Mouse (Mus musculus) neural tube, embryonic 12.5 days (tissue): ENCODE results near the gene Mrpl54. TPM values are rescaled to one million over a fixed set of nuclear protein-coding genes. Genes with fewer than 3 reads are reported as not detected.
A peak's percentile ranks its signal among the peaks of the same experiment; 100 is the strongest.

Experiments used
- ATAC-seq: fragments of 200-750 bp; cut with Nextera tagmentation; 2 replicates; pipeline ENCODE4 v1.8.0; 2017; ENCODE audit warnings: low read depth, mild to moderate bottlenecking, moderate TSS enrichment, moderate library complexity; ENCODE audit not compliant: low FRiP score
- H3K27ac ChIP-seq: fragments of 300-500 bp; sonication (generic); 2 replicates; pipeline ENCODE4 v1.5.1; 2016
- H3K27me3 ChIP-seq: fragments of 300-500 bp; sonication (generic); replicated peaks from 2 replicates; pipeline ENCODE4 v1.6.1; 2016; ENCODE audit warnings: mild to moderate bottlenecking
- H3K36me3 ChIP-seq: fragments of 300-500 bp; sonication (generic); 2 replicates; pipeline ENCODE4 v1.6.1; 2016; ENCODE audit warnings: mild to moderate bottlenecking
- H3K4me1 ChIP-seq: fragments of 300-500 bp; sonication (generic); 2 replicates; pipeline ENCODE4 v1.6.1; 2016
- H3K4me2 ChIP-seq: fragments of 300-500 bp; sonication (generic); replicated peaks from 2 replicates; pipeline ENCODE4 v1.6.1; 2016; ENCODE audit warnings: mild to moderate bottlenecking
- H3K4me3 ChIP-seq: fragments of 300-500 bp; sonication (generic); 2 replicates; pipeline ENCODE4 v1.5.1; 2016
- H3K9ac ChIP-seq: fragments of 300-500 bp; sonication (generic); 2 replicates; pipeline ENCODE4 v1.6.1; 2016; ENCODE audit warnings: mild to moderate bottlenecking
- H3K9me3 ChIP-seq: fragments of 300-500 bp; sonication (generic); 2 replicates; pipeline ENCODE4 v1.6.1; 2016; ENCODE audit warnings: mild to moderate bottlenecking
- WGBS: fragments of 180-500 bp; shearing (Covaris S2); methylation state at CpG from one replicate; pipeline ENCODE4 v1.1.7; 2016; 5-methylcytosine and 5-hydroxymethylcytosine counted together
- polyA plus RNA-seq: library from polyadenylated mRNA; unstranded; fragments of >200 nt; fragmentation: Nextera tagmentation; extraction: Ambion mirVana; gene quantifications from 2 replicates; pipeline ENCODE4 v1.2.1, GENCODE M21; 2016

Gene Mrpl54
- polyA plus RNA-seq, 1 experiment from 2014 or later, result 157 TPM

DNA sequence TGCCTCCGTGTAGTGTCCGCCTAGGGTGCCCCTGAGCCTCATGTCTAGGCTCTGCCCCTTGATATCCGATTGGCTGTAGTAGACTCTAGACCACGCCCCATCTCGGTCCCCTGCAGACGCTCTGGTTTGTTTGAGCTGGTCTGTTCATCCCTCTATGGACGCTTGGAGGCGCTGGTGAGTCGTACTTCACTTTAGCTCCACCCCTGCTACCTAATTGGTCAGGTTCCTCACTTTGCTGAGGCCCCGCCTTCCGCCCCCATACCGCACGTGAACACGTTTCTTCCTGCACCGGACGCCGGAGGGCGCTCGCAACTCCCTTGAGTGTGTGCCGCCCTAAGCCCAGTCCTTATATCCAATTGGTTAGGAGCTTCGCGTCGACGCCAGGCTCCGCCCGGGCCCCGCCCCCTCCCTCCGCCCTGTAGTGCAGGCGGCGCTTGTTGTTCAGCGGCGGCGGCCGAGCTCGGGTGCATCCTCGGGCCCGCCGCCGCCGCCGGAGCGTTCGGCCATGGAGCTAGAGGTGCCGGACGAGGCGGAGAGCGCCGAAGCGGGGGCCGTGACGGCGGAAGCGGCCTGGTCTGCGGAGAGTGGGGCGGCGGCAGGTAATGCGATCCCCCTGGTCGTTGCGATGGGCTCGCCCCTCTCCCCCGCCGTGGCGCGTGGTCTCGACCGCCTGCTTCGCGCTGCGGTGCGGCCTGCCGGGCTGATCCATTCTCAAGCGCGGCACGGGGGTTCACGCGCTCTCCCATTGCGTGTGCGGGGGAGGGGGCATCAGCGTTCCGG, 26.0 kb upstream of the Mrpl54 start, which contains the start of gene Pip5k1c:
Pip5k1c (plus strand) TSS at position 410 of the 780 bp plus-strand sequence.
- peaks cover 18% of the 10 kb centered on the region for H3K27me3 ChIP-seq
- WGBS, result under 1% methylated on average over 80 of the region's 80 CpGs
- peak within 1 kb of the TSS; percentile 86 for H3K4me2 ChIP-seq
- peaks cover 4% of the 10 kb centered on the region; the same call in 1 of the 2 replicates for H3K36me3 ChIP-seq
- H3K4me1 ChIP-seq, result peaks cover 26% of the 10 kb centered on the region
- H3K9me3 ChIP-seq, result no peaks in the 10 kb centered on the region
- H3K4me3 ChIP-seq, result peak within 1 kb of the TSS; percentile 80
- ATAC-seq, result peak; percentile 94
- peak within 1 kb of the TSS; percentile 72 for H3K27ac ChIP-seq
- peak within 1 kb of the TSS; percentile 87 for H3K9ac ChIP-seq

DNA sequence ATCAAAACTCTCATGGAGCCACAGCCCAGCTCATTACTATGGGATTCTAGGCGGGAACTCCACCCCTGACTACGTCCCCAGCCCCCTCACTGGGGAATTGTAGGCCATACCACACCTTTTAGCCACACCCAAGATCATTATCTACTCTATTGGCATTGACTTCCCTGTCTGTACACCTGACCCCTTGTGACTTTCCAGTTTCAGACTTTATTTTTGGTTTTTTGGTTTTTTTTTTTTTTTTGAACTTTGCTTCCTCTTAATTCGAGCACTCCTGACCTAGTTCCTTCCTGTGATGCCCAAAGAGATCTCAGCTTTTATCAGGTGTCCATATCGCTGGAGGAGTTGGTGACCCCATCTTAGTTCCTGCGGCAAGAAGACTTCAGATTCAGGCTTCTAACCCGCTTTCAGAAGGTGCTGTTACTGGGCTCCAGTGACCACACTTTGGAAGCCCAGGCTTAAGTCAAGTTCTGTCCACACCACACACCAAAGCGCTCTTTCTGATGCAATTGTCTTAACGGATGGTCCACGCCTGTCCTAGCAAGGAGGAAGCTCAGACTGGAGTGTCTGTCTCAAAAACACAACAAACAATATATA, 24.9 kb upstream of the Mrpl54 start, which contains the start of gene Tjp3:
Tjp3 (minus strand) TSS at position 71 of the 594 bp plus-strand sequence.
- H3K9me3 ChIP-seq, result no peaks in the 10 kb centered on the region
- H3K4me3 ChIP-seq, result no peak within 1 kb of the TSS
- ATAC-seq, result no peak
- no peak within 1 kb of the TSS for H3K27ac ChIP-seq
- H3K27me3 ChIP-seq, result peaks cover 18% of the 10 kb centered on the region
- peaks cover 26% of the 10 kb centered on the region for H3K4me1 ChIP-seq
- 76% methylated on average over 9 of the region's 9 CpGs for WGBS
- H3K36me3 ChIP-seq, result peaks cover 3% of the 10 kb centered on the region; the same call in 1 of the 2 replicates
- peak within 1 kb of the TSS; percentile 5; the same call in 1 of the 2 replicates for H3K4me2 ChIP-seq
- H3K9ac ChIP-seq, result no peak within 1 kb of the TSS

DNA sequence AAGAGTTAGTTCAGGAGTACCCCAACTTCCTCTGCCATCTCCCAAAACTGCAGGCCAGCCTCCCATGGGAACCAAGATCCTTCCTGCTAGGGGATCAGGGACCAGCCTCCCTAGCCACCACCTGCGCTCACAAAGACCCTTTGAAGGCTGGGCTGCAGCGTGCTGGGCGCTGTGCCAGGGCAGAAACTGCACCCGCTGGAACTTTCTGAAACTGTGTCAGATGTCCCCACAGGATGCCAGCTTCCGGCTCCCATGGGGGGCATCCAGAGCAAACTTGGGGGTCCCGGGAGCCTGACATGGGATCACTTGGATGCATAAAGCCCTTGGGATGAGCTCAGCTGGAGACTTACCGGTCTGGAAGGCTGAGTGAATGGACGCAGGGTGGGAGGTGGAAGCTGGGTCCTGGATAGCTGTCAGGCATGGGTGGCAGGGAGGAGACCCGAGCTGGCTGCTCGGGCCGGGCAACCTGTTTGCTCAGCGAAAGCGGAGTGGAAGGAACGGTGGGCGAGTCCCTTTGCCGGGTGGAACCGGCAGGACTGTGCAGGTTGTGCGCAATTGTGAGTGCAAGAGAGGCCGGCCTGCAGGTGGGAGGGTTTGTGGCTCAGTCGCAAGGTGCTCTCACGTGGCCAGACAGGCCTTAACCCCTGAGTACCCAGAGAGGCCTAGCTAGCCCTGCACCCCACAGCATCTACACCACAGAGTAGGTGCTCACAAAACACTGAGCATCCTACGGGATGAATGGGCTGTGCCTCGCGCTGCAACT, 24.1 kb upstream of the Mrpl54 start:
- Histone ChIP-seq H3K36me3 (no peaks in the 10 kb centered on the region), H3K9ac (no peak overlapping the region), H3K27ac (no peak overlapping the region), H3K9me3 (no peaks in the 10 kb centered on the region), H3K4me1 (peaks cover 26% of the 10 kb centered on the region), H3K4me2 (peak overlapping the region; percentile 5; the same call in 1 of the 2 replicates), H3K27me3 (peaks cover 18% of the 10 kb centered on the region), H3K4me3 (no peak overlapping the region)
- 19% methylated on average over 24 of the region's 24 CpGs for WGBS
- ATAC-seq, result no peak

DNA sequence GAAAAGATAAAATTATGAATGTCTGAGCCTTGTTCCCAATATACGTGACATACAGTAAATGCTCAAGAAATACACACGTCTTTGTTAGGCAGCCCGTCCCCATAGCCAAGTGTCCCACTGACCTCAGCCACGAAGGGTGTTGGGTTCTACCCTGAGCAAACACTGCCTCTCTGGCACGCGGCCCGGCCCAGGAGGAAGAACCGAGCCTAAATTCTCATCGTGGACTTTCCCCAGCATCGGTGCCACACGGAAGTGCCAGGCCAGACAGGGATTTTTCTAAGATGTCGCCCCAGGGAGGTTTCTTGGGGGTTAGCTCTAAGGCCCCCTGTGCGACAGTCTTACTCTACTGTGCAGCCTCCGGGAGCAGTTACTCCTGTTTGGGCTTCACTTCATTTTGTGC, 23.1 kb upstream of the Mrpl54 start:
- H3K27ac ChIP-seq, result no peak overlapping the region
- no peaks in the 10 kb centered on the region for H3K9me3 ChIP-seq
- H3K4me1 ChIP-seq, result peaks cover 24% of the 10 kb centered on the region
- 64% methylated on average over 14 of the region's 14 CpGs for WGBS
- no peak for ATAC-seq
- H3K27me3 ChIP-seq, result peaks cover 26% of the 10 kb centered on the region
- no peak overlapping the region for H3K4me2 ChIP-seq
- no peak overlapping the region for H3K9ac ChIP-seq
- no peak overlapping the region for H3K4me3 ChIP-seq
- H3K36me3 ChIP-seq, result no peaks in the 10 kb centered on the region

DNA sequence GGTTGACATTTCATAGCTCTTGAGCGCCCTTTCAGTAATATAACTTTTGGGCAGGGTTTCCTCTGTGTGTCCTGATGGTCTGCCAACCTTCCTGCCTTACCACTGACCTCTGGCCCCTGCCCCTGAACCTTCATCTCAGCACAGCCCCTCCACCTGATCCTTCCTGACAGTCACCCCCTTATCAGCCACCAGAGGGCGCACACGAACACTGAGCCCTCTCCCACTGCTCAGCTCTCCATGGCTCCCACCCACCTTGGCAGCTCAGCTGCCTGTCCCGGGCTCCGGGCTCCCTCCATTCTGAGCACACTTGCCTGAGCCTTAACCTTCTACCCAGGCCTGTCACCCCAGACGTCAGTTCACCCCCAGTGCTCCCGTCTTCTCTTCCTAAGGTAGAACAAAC, 22.5 kb upstream of the Mrpl54 start:
- Histone ChIP-seq H3K27me3 (peaks cover 31% of the 10 kb centered on the region), H3K4me2 (no peak overlapping the region), H3K9me3 (no peaks in the 10 kb centered on the region), H3K4me3 (no peak overlapping the region), H3K4me1 (peaks cover 19% of the 10 kb centered on the region), H3K27ac (no peak overlapping the region), H3K9ac (no peak overlapping the region), H3K36me3 (no peaks in the 10 kb centered on the region)
- 4% methylated on average over 7 of the region's 7 CpGs for WGBS
- ATAC-seq, result no peak

DNA sequence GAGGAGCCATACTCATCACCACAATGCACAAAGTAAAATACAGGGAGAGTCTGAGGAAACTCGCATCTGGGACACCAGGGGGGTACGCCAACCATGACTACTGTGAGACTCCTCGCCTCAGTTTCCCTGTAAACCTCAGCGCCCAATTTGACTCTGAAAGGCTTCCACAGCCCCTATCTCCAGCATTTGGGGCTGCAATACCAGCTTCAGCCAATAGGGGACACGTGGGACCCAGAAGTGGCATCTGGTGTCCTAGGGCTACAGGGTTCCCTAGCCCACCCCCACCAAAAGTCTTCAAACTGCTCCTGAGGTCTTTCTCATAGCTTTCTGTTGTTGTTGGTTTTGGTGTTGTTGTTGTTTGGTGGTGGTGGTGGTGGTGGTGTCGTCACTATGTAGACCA, 21.9 kb upstream of the Mrpl54 start:
- Histone ChIP-seq H3K4me1 (peaks cover 12% of the 10 kb centered on the region), H3K9ac (no peak overlapping the region), H3K36me3 (no peaks in the 10 kb centered on the region), H3K27me3 (peaks cover 38% of the 10 kb centered on the region), H3K4me2 (no peak overlapping the region), H3K9me3 (no peaks in the 10 kb centered on the region), H3K4me3 (no peak overlapping the region), H3K27ac (no peak overlapping the region)
- ATAC-seq, result no peak
- WGBS, result 46% methylated on average over 6 of the region's 6 CpGs

DNA sequence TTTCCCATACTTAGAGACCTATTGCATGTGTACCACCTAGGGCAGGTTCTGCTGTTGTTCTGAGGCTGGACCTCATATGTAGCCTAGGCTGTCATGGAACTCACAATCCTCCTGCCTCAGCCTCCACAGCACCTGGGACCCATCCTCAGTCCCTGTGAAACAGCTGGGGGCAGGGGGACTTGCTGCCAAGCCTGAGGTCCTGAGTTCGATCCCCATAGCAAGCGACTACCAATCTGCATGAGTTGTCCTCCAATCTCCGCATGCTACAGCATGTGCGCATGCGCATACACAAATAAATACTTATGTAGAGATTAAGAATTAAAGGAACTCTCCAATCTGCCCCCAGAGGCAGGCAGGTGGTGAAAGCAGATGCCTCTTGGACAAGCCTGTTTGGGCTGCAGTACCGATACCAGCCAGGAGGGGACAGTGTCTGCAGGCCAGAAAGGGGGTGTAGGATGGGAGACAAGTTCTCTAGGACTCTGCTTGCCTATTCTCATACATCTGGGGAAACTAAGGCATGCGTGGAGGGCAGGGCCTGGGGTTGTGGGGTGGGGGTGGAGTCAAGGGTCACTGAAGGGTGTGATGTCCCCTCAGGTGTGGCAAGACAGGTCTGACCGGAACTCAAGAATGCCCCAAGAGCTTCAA, 20.9 kb upstream of the Mrpl54 start:
- no peak overlapping the region for H3K9ac ChIP-seq
- no peak overlapping the region for H3K4me3 ChIP-seq
- no peaks in the 10 kb centered on the region for H3K9me3 ChIP-seq
- H3K4me1 ChIP-seq, result peaks cover 10% of the 10 kb centered on the region
- H3K4me2 ChIP-seq, result no peak overlapping the region
- ATAC-seq, result no peak
- no peak overlapping the region for H3K27ac ChIP-seq
- H3K36me3 ChIP-seq, result no peaks in the 10 kb centered on the region
- H3K27me3 ChIP-seq, result peaks cover 47% of the 10 kb centered on the region
- WGBS, result 62% methylated on average over 8 of the region's 8 CpGs

DNA sequence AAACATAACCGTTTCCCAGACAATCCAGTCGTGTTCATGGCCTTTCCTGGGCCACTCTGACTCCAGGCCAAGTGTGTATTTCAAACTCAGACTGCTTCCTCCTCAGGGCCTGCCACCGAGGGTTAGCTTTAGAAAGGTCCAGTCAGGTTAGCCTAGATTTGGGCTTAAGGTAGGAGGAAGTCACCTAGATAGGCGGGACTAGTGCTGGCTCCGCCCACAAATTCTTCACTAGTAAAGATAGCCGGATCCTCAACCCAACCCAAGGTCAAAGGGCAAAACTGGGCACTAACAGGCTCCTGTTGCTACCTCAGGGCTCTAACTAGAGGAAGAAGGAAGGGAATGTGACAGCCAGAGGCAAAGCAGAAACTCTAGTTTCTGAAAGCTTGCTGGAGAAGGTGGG, 19.9 kb upstream of the Mrpl54 start:
- H3K4me1 ChIP-seq, result peaks cover 10% of the 10 kb centered on the region
- ATAC-seq, result no peak
- 48% methylated on average over 6 of the region's 6 CpGs for WGBS
- no peak overlapping the region for H3K4me2 ChIP-seq
- H3K27me3 ChIP-seq, result peaks cover 47% of the 10 kb centered on the region
- no peak overlapping the region for H3K9ac ChIP-seq
- no peak overlapping the region for H3K4me3 ChIP-seq
- H3K27ac ChIP-seq, result no peak overlapping the region
- H3K36me3 ChIP-seq, result no peaks in the 10 kb centered on the region
- no peaks in the 10 kb centered on the region for H3K9me3 ChIP-seq

DNA sequence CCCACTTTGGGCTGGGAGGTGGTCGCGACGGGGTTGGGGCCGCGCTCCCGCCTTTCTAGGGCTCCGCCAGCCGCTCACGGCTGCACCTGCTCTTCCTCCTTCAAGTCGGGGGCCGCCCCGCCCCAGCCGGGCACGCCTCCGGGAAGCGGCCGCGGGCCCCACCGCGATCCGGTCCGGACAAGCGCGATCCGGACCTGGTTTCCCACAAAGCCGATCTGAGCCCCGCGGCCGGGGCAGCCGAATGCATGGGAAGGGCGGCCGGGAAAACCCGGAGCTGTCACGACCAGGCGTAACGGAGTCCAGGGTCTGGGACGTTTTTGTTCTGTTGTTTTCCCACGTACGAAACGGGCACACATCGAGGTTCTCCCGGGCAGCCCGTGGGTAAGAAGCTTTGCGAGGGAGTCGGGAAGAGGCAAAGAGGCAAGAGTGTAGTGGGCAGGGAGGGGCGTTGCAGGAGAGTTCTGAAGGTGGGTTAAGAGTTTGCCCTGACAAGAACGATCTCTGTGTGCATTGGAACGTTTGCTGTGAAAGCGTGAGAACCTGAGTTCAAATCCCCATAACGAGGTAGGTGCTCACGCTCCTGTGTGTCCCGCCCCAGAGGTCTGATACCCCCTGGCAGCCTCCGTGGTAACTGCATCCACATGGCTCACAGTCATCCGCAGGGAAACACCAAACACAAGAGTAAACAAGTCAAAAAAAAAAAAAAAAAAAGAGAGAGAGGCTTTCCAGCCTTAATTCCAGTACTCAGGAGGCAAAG, 19.1 kb upstream of the Mrpl54 start:
- Histone ChIP-seq H3K9ac (peak overlapping the region; percentile 54), H3K4me2 (peak overlapping the region; percentile 69), H3K27ac (no peak overlapping the region), H3K4me3 (peak overlapping the region; percentile 42), H3K27me3 (peaks cover 41% of the 10 kb centered on the region), H3K36me3 (no peaks in the 10 kb centered on the region), H3K9me3 (no peaks in the 10 kb centered on the region), H3K4me1 (peaks cover 7% of the 10 kb centered on the region)
- peak; percentile 61 for ATAC-seq
- 2% methylated on average over 54 of the region's 54 CpGs for WGBS

DNA sequence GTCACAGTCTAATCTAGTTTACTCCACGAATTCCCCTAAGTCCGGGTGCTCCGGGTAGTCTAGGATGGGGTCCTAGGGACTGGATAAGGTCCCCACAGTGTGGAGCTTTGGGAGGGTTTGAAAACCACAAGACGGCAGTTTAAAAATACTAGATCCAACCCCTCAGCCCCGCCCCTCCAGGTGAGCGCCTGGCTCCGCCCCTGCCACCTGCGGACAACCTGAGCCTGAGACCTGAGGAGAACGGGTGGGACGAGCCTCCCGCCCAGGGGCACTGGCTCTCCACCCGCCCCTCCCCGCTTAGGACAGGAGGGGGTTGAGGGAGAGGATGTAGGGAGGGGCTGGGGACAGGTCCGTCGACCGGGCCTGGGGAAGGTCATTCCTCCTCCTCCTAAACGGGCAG, 18.0 kb upstream of the Mrpl54 start:
- peaks cover 41% of the 10 kb centered on the region for H3K27me3 ChIP-seq
- 11% methylated on average over 17 of the region's 17 CpGs for WGBS
- peak overlapping the region; percentile 69; the same call in 1 of the 2 replicates for H3K4me2 ChIP-seq

DNA sequence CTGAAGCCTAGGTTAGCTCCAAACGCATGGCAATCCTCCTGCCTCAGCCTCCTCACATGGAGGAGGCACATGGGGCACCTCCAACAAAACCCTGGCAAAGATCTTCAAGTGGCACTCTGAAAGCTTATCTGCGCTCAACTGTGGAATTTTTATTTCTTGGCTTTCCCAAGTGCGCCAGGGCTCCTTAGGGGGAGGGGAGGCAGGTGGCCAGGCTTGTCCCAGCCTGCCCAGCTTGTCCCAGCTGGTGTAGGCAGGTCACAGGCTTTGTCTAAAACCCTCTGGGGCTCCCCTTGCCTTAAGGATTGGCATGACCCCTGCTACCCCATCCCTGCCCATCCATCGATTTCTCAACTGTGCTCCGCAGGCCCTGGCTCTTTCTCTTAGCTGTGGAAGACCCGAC, 17.5 kb upstream of the Mrpl54 start:
- H3K4me1 ChIP-seq, result peaks cover 10% of the 10 kb centered on the region
- no peak overlapping the region for H3K9ac ChIP-seq
- H3K4me2 ChIP-seq, result no peak overlapping the region
- H3K9me3 ChIP-seq, result no peaks in the 10 kb centered on the region
- no peak overlapping the region for H3K4me3 ChIP-seq
- no peak for ATAC-seq
- no peaks in the 10 kb centered on the region for H3K36me3 ChIP-seq
- no peak overlapping the region for H3K27ac ChIP-seq
- WGBS, result 49% methylated on average over 6 of the region's 6 CpGs
- peaks cover 41% of the 10 kb centered on the region for H3K27me3 ChIP-seq

More for the DNA sequence above, 18.0 kb upstream of the Mrpl54 start:
- Histone ChIP-seq H3K27ac (no peak overlapping the region), H3K4me3 (peak overlapping the region; percentile 42; the same call in 1 of the 2 replicates), H3K4me1 (peaks cover 4% of the 10 kb centered on the region; the same call in 1 of the 2 replicates), H3K36me3 (no peaks in the 10 kb centered on the region), H3K9ac (no peak overlapping the region), H3K9me3 (no peaks in the 10 kb centered on the region)
- ATAC-seq, result no peak
